28 mouse cellular contexts compared by ENCODE assay signal in genomic region chr5:149385228-149385961, GRCm38 (mm10). TPM values are rescaled to one million over a fixed set of nuclear protein-coding genes. Genes with fewer than 3 reads are reported as not detected.
DNase-seq lines count a peak whose midpoint lies in the region; ATAC-seq and TF ChIP-seq lines count a peak whose summit lies in the region.
"Had no signal": no experiment of that assay in that cellular context is flagged by ENCODE, and none has a peak within 500 bp of the region (broad histone marks: within the 10 kb centered on the region; RNA-seq: fewer than 3 reads in every experiment).

No protein-coding gene starts in this region.

- H3K9ac ChIP-seq in forebrain, embryonic 11.5 days (ENCODE audit: low read length): no peak overlapping the region
- H3K9ac ChIP-seq: embryonic facial prominence, embryonic 12.5 days; hindbrain, embryonic 13.5 days; intestine, embryonic 15.5 days had no signal

- H3K27ac ChIP-seq in gastrocnemius, adult 2 months: peak overlapping the region; percentile 68
- no peak overlapping the region for H3K27ac ChIP-seq in forebrain, embryonic 11.5 days (ENCODE audit: low read depth, low read length)
- H3K27ac ChIP-seq: embryonic facial prominence, embryonic 12.5 days; forebrain, embryonic 10.5 days; hindbrain, embryonic 10.5 days; hindbrain, embryonic 13.5 days; intestine, embryonic 15.5 days had no signal

- no peak for ATAC-seq in forebrain, embryonic 11.5 days (replicated peaks; ENCODE audit: low FRiP score)
- ATAC-seq: activated CD4-positive, CD25-positive, alpha-beta regulatory T cell, adult 4 months; CD4-positive, CD25-positive, alpha-beta regulatory T cell, adult 4 months; forebrain, embryonic 14.5 days; hindbrain, embryonic 16.5 days; intestine, embryonic 15.5 days had no signal

- peaks cover 1% of the 10 kb centered on the region; the same call in 1 of the 2 replicates for H3K4me1 ChIP-seq in forebrain, embryonic 11.5 days (replicated peaks; ENCODE audit: control insufficient read depth, insufficient read depth, low read length)

- H3K4me2 ChIP-seq in forebrain, embryonic 11.5 days (ENCODE audit: low read depth, low read length, severe bottlenecking): no peak overlapping the region
- H3K4me2 ChIP-seq: embryonic facial prominence, embryonic 12.5 days; heart, embryonic 11.5 days; hindbrain, embryonic 13.5 days; intestine, embryonic 15.5 days had no signal

- no peak overlapping the region for H3K4me3 ChIP-seq in gastrocnemius, adult 2 months
- H3K4me3 ChIP-seq in forebrain, embryonic 11.5 days (ENCODE audit: low read depth, low read length): no peak overlapping the region
- H3K4me3 ChIP-seq: embryonic facial prominence, embryonic 12.5 days; forebrain, embryonic 10.5 days; hindbrain, embryonic 10.5 days; hindbrain, embryonic 13.5 days; intestine, embryonic 15.5 days had no signal

- no peak for TF ChIP-seq CTCF in gastrocnemius, adult 2 months (IDR thresholded peaks at IDR 0.05)

- intact Hi-C loops in gastrocnemius, adult 2 months (cut with DNase I): no loop called here
- intact Hi-C loops in gastrocnemius, postnatal 36 days (cut with DNase I): no loop called here

- WGBS in forebrain, embryonic 11.5 days: 93% methylated on average over 7 of the region's 7 CpGs

- H3K27me3 ChIP-seq in forebrain, embryonic 11.5 days (ENCODE audit: control insufficient read depth, insufficient read depth, low read length): no peaks in the 10 kb centered on the region
- H3K27me3 ChIP-seq: embryonic facial prominence, embryonic 12.5 days; hindbrain, embryonic 13.5 days; intestine, embryonic 15.5 days had no signal

- no peak for DNase-seq in gastrocnemius, adult 2 months
- no peak for DNase-seq in gastrocnemius, postnatal 36 days
- DNase-seq in 3T3-L1 (ENCODE audit: low read depth, low spot score) (peak; percentile 73), adipocyte (ENCODE audit: low spot score) (peak; percentile 29)
- DNase-seq in urinary bladder, postnatal 10 days (ENCODE audit: low spot score): no peak
- no peak for DNase-seq in forebrain, embryonic 11.5 days (ENCODE audit: low spot score)
- DNase-seq: adrenal gland, postnatal 10 days; adrenal gland, postnatal 36 days; cerebellum, adult 18-20 months; cerebellum, adult 9-10 months; cerebellum, postnatal 14 days; gastrocnemius, postnatal 10 days; heart, adult 18-20 months; heart, postnatal 36 days; kidney, adult 11 months; kidney, adult 8-10 months had no signal

- no peaks in the 10 kb centered on the region; the same call in 1 of the 2 replicates for H3K9me3 ChIP-seq in forebrain, embryonic 11.5 days (ENCODE audit: control insufficient read depth, low read length)
- H3K9me3 ChIP-seq: embryonic facial prominence, embryonic 12.5 days; hindbrain, embryonic 13.5 days; intestine, embryonic 15.5 days had no signal

- no peaks in the 10 kb centered on the region for H3K36me3 ChIP-seq in forebrain, embryonic 11.5 days (ENCODE audit: control insufficient read depth, insufficient read depth, low read length)
- H3K36me3 ChIP-seq: embryonic facial prominence, embryonic 12.5 days; forebrain, embryonic 10.5 days; hindbrain, embryonic 10.5 days; hindbrain, embryonic 13.5 days; intestine, embryonic 15.5 days had no signal

RNA-seq across cellular contexts. Expression of gene Medag, which starts 26.2 kb away (rescaled TPM):
- total RNA-seq in gastrocnemius, adult 2 months (2021): 10 to 100 TPM; 12.6 to 15.1 TPM
- total RNA-seq in gastrocnemius, postnatal 36 days (2021): 10 to 100 TPM; 14.9 to 15.1 TPM
- polyA plus RNA-seq in forebrain, embryonic 11.5 days (2014; fragmentation: Nextera tagmentation; extraction: Ambion mirVana): 1.0 and 1.4 TPM in 2 replicates
- total RNA-seq: MEL had no signal

RNA-seq across cellular contexts. Expression of gene Tex26, which starts 54.1 kb away (rescaled TPM):
- total RNA-seq in gastrocnemius, adult 2 months (2021): not detected
- total RNA-seq in gastrocnemius, postnatal 36 days (2021): not detected
- 1.6 and 1.7 TPM in 2 replicates for polyA plus RNA-seq in forebrain, embryonic 11.5 days (2014; fragmentation: Nextera tagmentation; extraction: Ambion mirVana)
- total RNA-seq: adrenal gland, adult 18-20 months; adrenal gland, postnatal 36 days; heart, adult 18-20 months; heart, postnatal 36 days; MEL had no signal
- polyA plus RNA-seq: activated CD4-positive, CD25-positive, alpha-beta regulatory T cell, adult 4 months; CD4-positive, CD25-positive, alpha-beta regulatory T cell, adult 4 months had no signal

Comparison
In these comparisons a context has a peak if more than half of its experiments do, and no peak if none do; other contexts are left out.
1. DNase-seq: peak in 3T3-L1 (single experiment) and adipocyte (single experiment); none in gastrocnemius, adult 2 months (single experiment), gastrocnemius, postnatal 36 days (0 of 2), urinary bladder, postnatal 10 days (single experiment) and forebrain, embryonic 11.5 days (single experiment).